Mouse (Mus musculus) C2C12 (cell line): ENCODE data around the gene Ano6. TPM values are rescaled to one million over a fixed set of nuclear protein-coding genes. Genes with fewer than 3 reads are reported as not detected.

Experiments used
- H3K27me3 ChIP-seq: one replicate; pipeline ENCODE4 v1.6.1; 2011; ENCODE audit not compliant: control insufficient read depth, insufficient read depth, insufficient read length
- H3K36me3 ChIP-seq: one replicate; pipeline ENCODE4 v1.6.1; 2011; ENCODE audit not compliant: control insufficient read depth, insufficient read depth
- H3K4me3 ChIP-seq: one replicate; pipeline ENCODE4 v1.5.1; 2011; ENCODE audit warnings: mild to moderate bottlenecking, control low read depth; ENCODE audit not compliant: poor library complexity, insufficient read depth, severe bottlenecking
- H3K79me2 ChIP-seq: one replicate; pipeline ENCODE4 v1.6.1; 2011; ENCODE audit not compliant: control insufficient read depth, insufficient read depth
- H3K79me3 ChIP-seq: one replicate; pipeline ENCODE4 v1.6.1; 2011; ENCODE audit warnings: low read depth, control low read depth
- H3ac ChIP-seq: one replicate; pipeline ENCODE3; 2011; ENCODE audit warnings: low read depth; ENCODE audit not compliant: control insufficient read depth, insufficient read length
- CEBPB ChIP-seq: IDR thresholded peaks from one replicate; pipeline ENCODE4 v1.6.1; 2011; ENCODE audit warnings: low read depth, mild to moderate bottlenecking, control low read depth, moderate library complexity
- CTCF ChIP-seq: IDR thresholded peaks from one replicate; pipeline ENCODE4 v1.5.1; 2011; ENCODE audit not compliant: control insufficient read depth, insufficient read depth, insufficient read length
- FOSL1 ChIP-seq: IDR thresholded peaks from one replicate; pipeline ENCODE4 v1.8.0; 2011; ENCODE audit warnings: mild to moderate bottlenecking, low read length; ENCODE audit not compliant: poor library complexity, insufficient read depth, severe bottlenecking
- MAX ChIP-seq: IDR thresholded peaks from one replicate; pipeline ENCODE4 v1.6.1; 2011; ENCODE audit warnings: mild to moderate bottlenecking, control low read depth
- MYOD1 ChIP-seq: IDR thresholded peaks from one replicate; pipeline ENCODE4 v1.6.1; 2011; ENCODE audit warnings: low read depth; ENCODE audit not compliant: control insufficient read depth, insufficient read length
- MYOG ChIP-seq: IDR thresholded peaks from one replicate; pipeline ENCODE4 v1.6.1; 2011; ENCODE audit not compliant: control insufficient read depth, insufficient read length; ENCODE audit errors: extremely low read depth
- USF1 ChIP-seq: IDR thresholded peaks from one replicate; pipeline ENCODE4 v1.6.1; 2011; ENCODE audit warnings: low read depth, mild to moderate bottlenecking, control low read depth, moderate library complexity
- polyA plus RNA-seq: library from polyadenylated mRNA; unstranded; fragments of >200 nt; fragmentation: generic; extraction: Trizol; gene quantifications from one replicate; pipeline ENCODE4 v1.2.1, GENCODE M21; 2012; ENCODE audit warnings: missing spikeins

Ano6 gene
- polyA plus RNA-seq, 1 experiment, result 73.2 TPM

DNA sequence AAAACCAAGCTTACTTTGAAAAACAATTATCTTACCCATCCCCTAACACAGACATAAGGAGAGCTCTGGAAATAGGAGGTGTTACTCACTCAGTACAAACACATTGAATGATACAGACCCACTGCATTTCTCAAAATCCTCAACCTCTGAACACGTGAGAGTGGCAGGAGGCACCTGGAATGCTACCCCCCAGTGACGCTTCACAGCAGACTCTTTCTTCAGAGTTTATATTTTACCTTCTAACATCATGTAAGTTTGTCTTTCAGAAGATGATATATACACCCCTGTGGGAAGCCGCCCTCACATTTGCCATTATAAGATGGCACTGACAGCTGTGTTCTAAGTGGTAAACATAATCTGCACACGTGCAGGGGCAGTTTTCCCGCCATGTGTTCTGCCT lies 37.6 kb upstream of the Ano6 start:
- no peaks in the 10 kb centered on the region for H3K79me2 ChIP-seq
- no peak overlapping the region for H3K4me3 ChIP-seq
- no peaks in the 10 kb centered on the region for H3K27me3 ChIP-seq
- H3K79me3 ChIP-seq, result no peaks in the 10 kb centered on the region
- TF ChIP-seq CTCF, result no peak
- TF ChIP-seq MYOD1, result no peak
- no peak for TF ChIP-seq CEBPB
- TF ChIP-seq FOSL1, result no peak
- no peak for TF ChIP-seq MYOG
- no peak for TF ChIP-seq USF1
- TF ChIP-seq MAX, result no peak
- no peak overlapping the region for H3ac ChIP-seq
- no peaks in the 10 kb centered on the region for H3K36me3 ChIP-seq

DNA sequence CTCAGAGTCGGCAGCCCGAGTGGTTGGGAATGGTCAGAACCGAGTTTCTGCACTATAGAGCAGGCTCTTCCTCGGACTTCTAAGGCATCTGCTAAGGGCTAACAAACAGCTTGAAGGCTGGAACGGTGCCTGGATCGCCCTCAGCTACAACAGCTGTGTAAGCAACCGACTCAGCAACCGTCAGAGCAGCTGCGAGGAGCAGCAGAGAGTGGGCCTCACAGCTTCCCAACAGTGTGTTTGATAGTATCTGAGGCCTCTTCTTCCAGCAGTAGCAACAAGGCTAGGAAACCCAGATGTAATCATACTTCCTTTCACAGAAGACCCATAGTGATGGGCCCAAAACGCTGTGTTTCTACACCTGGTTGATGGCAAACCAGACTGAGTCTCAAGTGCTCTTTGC lies 33.5 kb upstream of the Ano6 start:
- H3ac ChIP-seq, result peak overlapping the region; percentile 4
- TF ChIP-seq MAX, result peak; percentile 56
- TF ChIP-seq CEBPB, result no peak
- TF ChIP-seq MYOD1, result peak; percentile 100
- no peaks in the 10 kb centered on the region for H3K79me3 ChIP-seq
- H3K4me3 ChIP-seq, result no peak overlapping the region
- H3K27me3 ChIP-seq, result no peaks in the 10 kb centered on the region
- H3K79me2 ChIP-seq, result no peaks in the 10 kb centered on the region
- no peaks in the 10 kb centered on the region for H3K36me3 ChIP-seq

DNA sequence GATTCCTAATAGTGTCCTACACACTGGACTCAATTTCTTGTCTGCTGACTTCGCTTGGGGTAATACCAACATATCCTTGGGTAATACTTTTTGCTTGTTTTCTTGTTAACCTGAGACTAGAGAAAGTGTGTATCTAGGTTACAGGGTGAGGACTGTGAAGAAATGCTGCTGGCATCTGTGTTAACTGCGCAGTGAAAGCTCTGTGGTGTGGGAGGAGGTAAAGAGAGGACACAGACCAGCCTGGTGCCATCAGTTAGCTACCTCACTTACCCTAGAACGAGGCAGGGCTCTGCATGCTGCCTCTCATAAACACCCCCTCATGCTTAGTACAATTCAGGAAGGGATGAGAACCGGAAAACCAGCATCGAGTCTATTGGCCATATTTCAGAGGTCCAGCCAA lies 32.6 kb upstream of the Ano6 start:
- Histone ChIP-seq H3K27me3 (no peaks in the 10 kb centered on the region), H3K36me3 (no peaks in the 10 kb centered on the region), H3K79me2 (no peaks in the 10 kb centered on the region), H3ac (no peak overlapping the region), H3K79me3 (no peaks in the 10 kb centered on the region), H3K4me3 (no peak overlapping the region)
- no peak for TF ChIP-seq CTCF
- TF ChIP-seq USF1, result no peak
- TF ChIP-seq FOSL1, result no peak
- no peak for TF ChIP-seq MYOG
- no peak for TF ChIP-seq CEBPB
- no peak for TF ChIP-seq MAX

DNA sequence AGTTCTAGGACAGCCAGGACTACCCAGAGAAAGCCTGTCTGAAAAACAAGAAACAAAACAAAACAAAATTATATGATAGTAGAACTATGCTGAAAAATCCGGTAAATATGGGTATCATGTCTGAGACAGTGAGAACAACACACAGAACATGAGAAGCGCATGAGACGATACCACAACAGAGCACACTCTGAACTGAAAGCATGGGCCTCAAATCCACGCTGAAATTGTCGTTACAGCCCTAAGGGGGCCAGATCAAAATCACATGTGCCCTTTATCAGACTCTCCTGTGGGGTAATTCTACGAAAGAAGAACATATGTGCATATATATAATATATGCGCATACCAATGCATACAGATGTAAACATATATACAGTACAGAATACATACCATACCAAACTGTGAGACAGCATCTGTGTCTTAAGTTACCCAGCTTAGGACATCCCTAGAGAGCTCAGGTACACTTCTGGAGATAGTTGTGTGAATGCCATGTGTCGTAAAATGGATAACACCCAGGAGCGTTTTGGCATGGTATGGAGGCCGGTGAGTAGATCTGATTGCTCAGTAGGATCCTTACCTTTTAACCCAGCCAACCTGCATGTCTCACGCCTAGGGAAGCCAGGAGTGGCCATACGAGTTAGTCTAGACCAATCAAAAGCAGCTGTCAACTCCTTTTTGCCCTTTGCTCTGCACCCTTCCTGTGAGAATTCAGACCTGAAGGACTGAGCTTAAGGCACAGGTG lies 31.8 kb upstream of the Ano6 start:
- Histone ChIP-seq H3K4me3 (no peak overlapping the region), H3K36me3 (no peaks in the 10 kb centered on the region), H3K79me2 (no peaks in the 10 kb centered on the region), H3ac (no peak overlapping the region), H3K79me3 (no peaks in the 10 kb centered on the region), H3K27me3 (no peaks in the 10 kb centered on the region)
- TF ChIP-seq CEBPB (no peak), MYOD1 (no peak), USF1 (no peak), CTCF (no peak)

DNA sequence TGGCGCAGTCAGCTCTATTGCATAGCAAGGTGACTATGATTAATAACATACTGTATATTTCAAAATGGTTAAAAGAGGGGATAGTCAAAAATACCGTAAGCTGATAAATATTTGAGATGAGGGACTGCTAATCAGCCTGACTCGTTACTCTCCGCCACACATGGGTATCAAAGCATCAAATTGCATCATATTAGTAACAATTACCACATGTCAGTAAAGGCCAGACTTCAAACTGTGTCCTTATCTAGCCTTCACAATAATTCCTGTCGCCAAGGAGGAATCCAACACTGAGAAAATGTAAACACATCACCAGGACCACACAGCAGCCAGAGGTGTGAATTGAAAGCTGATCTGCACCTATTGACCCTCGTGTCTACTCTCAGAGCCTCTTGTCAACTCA lies 30.8 kb upstream of the Ano6 start:
- Histone ChIP-seq H3K79me3 (no peaks in the 10 kb centered on the region), H3K79me2 (no peaks in the 10 kb centered on the region), H3ac (no peak overlapping the region), H3K36me3 (no peaks in the 10 kb centered on the region), H3K4me3 (no peak overlapping the region), H3K27me3 (no peaks in the 10 kb centered on the region)
- TF ChIP-seq MAX (no peak), CEBPB (no peak), CTCF (no peak), MYOD1 (no peak), MYOG (no peak), FOSL1 (no peak), USF1 (no peak)

DNA sequence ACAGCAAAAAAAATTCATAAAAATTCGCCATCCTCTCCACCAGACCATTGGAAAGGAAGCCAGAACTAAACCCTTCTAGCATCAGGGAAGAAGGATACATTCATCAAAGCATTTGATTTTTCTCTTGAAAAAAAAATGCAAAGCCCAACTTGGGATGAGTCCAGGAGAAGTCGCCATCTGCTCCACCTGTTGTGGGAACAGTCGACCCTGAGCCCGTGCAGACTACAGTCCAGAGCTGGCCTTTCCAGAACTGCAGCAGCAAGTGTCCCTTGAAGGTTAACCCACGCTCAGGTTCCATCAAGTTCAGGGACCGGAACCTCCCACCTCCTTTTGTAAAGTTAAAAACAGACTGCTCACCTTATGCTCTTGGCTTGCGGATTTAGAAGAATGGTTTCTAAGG lies 29.2 kb upstream of the Ano6 start:
- Histone ChIP-seq H3K4me3 (no peak overlapping the region), H3K79me2 (no peaks in the 10 kb centered on the region), H3K36me3 (no peaks in the 10 kb centered on the region), H3K27me3 (no peaks in the 10 kb centered on the region), H3ac (no peak overlapping the region), H3K79me3 (no peaks in the 10 kb centered on the region)
- TF ChIP-seq MYOD1, result no peak
- TF ChIP-seq MAX, result no peak
- TF ChIP-seq MYOG, result no peak
- TF ChIP-seq USF1, result no peak
- TF ChIP-seq CTCF, result no peak
